Mouse (Mus musculus) liver, adult 2 months (tissue): ENCODE results near the gene Rtel1.

Experiments
- CTCF ChIP-seq: fragments of 200-500 bp; IDR thresholded peaks from 2 replicates; pipeline ENCODE4 v1.5.1; 2011; ENCODE audit warnings: low read depth, low read length, control low read depth
- POLR2A ChIP-seq: fragments of 200-500 bp; IDR thresholded peaks from 2 replicates; pipeline ENCODE4 v1.6.1; 2011; ENCODE audit warnings: low read length, control low read depth; ENCODE audit not compliant: insufficient read depth; ENCODE audit errors: extremely low read depth

GRCm38 (mm10) chr2:181394086-181394485 lies 74.5 kb downstream of the Rtel1 start:
- no peak for TF ChIP-seq CTCF
- no peak for TF ChIP-seq POLR2A
